Mouse (Mus musculus): ENCODE measurements around the gene Arl8b.

DNA sequence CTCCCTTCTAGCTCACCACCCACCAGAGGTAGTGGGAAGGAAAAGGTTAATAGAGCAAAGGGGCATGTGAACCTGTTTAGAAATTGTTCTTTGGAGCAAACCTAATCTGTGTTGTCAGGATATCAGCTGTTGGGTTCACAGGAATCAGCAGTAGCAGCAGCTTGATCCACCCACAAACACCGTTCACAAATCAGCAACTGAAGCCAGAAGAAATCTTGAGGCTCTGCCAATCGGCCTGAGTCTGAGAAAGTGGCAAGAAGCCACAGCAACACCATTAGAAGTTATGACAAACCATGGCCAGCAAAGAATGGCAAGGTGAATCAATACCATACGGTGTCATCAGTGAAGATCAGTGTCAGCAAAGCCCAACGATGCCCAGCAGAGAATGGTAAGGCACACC, 88.4 kb downstream of the Arl8b start:
- TF ChIP-seq TAL1 (IDR thresholded peaks at IDR 0.05; ENCODE audit: low read length) (no peak), GATA1 (IDR thresholded peaks at IDR 0.05; ENCODE audit: low read length) (no peak)
